Mouse (Mus musculus) limb, embryonic 13.5 days (tissue): Measurements from ENCODE around the gene Rgs6. TPM values are rescaled to one million over a fixed set of nuclear protein-coding genes. Genes with fewer than 3 reads are reported as not detected.

Experiments used
- ATAC-seq: fragments of 200-750 bp; cut with Nextera tagmentation; 2 replicates; pipeline ENCODE4 v1.8.0; 2017; ENCODE audit warnings: low read depth, moderate number of reproducible peaks, moderate TSS enrichment; ENCODE audit not compliant: low FRiP score
- H3K27ac ChIP-seq: fragments of 300-500 bp; sonication (generic); 2 replicates; pipeline ENCODE4 v1.5.1; 2015; ENCODE audit warnings: inconsistent platforms, mild to moderate bottlenecking, moderate library complexity
- H3K27me3 ChIP-seq: fragments of 300-500 bp; sonication (generic); 2 replicates; pipeline ENCODE4 v1.6.1; 2015; ENCODE audit warnings: mild to moderate bottlenecking, inconsistent platforms
- H3K36me3 ChIP-seq: fragments of 300-500 bp; sonication (generic); 2 replicates; pipeline ENCODE4 v1.6.1; 2015; ENCODE audit warnings: inconsistent platforms, mild to moderate bottlenecking, moderate library complexity
- H3K4me1 ChIP-seq: fragments of 300-500 bp; sonication (generic); 2 replicates; pipeline ENCODE4 v1.6.1; 2015; ENCODE audit warnings: inconsistent platforms
- H3K4me2 ChIP-seq: fragments of 300-500 bp; sonication (generic); replicated peaks from 2 replicates; pipeline ENCODE4 v1.6.1; 2015; ENCODE audit warnings: inconsistent platforms, mild to moderate bottlenecking, moderate library complexity
- H3K4me3 ChIP-seq: fragments of 300-500 bp; sonication (generic); 2 replicates; pipeline ENCODE4 v1.5.1; 2015; ENCODE audit warnings: moderate library complexity, mild to moderate bottlenecking, inconsistent platforms
- H3K9ac ChIP-seq: fragments of 300-500 bp; sonication (generic); 2 replicates; pipeline ENCODE4 v1.6.1; 2015; ENCODE audit warnings: mild to moderate bottlenecking, inconsistent platforms
- H3K9me3 ChIP-seq: fragments of 300-500 bp; sonication (generic); 2 replicates; pipeline ENCODE4 v1.6.1; 2016; ENCODE audit warnings: inconsistent platforms
- WGBS: fragments of 180-500 bp; shearing (Covaris S2); methylation state at CpG from one replicate; pipeline ENCODE4 v1.1.7; 2015; 5-methylcytosine and 5-hydroxymethylcytosine counted together
- polyA plus RNA-seq: library from polyadenylated mRNA; unstranded; fragments of >200 nt; fragmentation: Nextera tagmentation; extraction: Ambion mirVana; gene quantifications from 2 replicates; pipeline ENCODE4 v1.2.1, GENCODE M21; 2015

The Rgs6 gene
- polyA plus RNA-seq, 1 experiment from 2014 or later: 2.6 TPM

DNA sequence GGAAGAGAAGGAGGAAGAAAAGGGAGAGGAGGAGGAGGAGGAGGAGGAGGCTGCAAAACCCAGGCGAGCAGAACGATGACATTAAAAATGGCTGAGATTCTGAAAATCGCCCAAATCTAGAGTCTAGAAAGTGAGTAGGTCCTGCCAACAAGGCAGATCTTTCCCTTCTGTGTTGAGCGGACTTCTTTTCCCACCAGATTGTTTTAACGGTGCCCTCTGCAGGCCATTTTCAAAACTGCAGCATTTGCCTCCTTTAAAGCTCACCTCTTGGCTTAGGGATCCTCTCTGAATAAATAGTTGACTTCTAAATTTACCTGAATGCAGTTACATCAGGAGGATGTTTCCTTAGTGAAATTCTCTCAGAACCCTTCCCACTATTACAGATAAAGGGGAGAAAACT, 358.4 kb downstream of the Rgs6 start:
- peaks cover 22% of the 10 kb centered on the region for H3K27me3 ChIP-seq
- no peak overlapping the region for H3K27ac ChIP-seq
- H3K36me3 ChIP-seq: no peaks in the 10 kb centered on the region
- ATAC-seq: peak; percentile 66; the same call in 1 of the 2 replicates
- no peak overlapping the region for H3K4me2 ChIP-seq
- no peaks in the 10 kb centered on the region for H3K9me3 ChIP-seq
- H3K4me3 ChIP-seq: no peak overlapping the region
- 13% methylated on average over 5 of the region's 5 CpGs for WGBS
- H3K9ac ChIP-seq: no peak overlapping the region
- no peaks in the 10 kb centered on the region for H3K4me1 ChIP-seq

DNA sequence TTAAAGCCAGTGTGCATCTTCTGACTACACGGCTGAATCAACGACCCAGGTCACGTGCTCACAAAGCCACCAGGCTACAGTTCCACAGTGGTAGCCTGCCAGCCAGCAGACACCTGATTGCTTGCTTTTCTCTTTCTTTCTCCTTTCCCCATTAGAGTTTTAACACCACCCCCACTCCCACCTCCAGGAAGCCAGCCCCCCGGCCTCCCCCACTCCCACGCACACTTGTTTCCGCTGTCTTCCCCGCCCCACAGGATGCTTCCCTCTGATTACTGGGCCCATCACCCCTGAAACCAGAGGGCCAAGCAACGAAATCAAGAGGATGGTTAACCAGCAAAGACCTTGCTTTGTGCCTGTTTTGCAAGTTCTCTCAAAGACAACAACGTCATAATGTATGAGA, 373.0 kb downstream of the Rgs6 start:
- H3K36me3 ChIP-seq: no peaks in the 10 kb centered on the region
- H3K9ac ChIP-seq: no peak overlapping the region
- no peak overlapping the region for H3K4me2 ChIP-seq
- H3K4me1 ChIP-seq: no peaks in the 10 kb centered on the region
- no peak overlapping the region for H3K27ac ChIP-seq
- ATAC-seq: no peak
- H3K27me3 ChIP-seq: peaks cover 2% of the 10 kb centered on the region; the same call in 1 of the 2 replicates
- H3K9me3 ChIP-seq: no peaks in the 10 kb centered on the region
- no peak overlapping the region for H3K4me3 ChIP-seq
- WGBS: 83% methylated on average over 9 of the region's 9 CpGs

GRCm38 (mm10) chr12:82961852-82962251, 373.8 kb downstream of the Rgs6 start:
- Histone ChIP-seq H3K36me3 (no peaks in the 10 kb centered on the region), H3K9ac (no peak overlapping the region), H3K4me1 (no peaks in the 10 kb centered on the region), H3K9me3 (no peaks in the 10 kb centered on the region), H3K27me3 (peaks cover 2% of the 10 kb centered on the region; the same call in 1 of the 2 replicates), H3K4me3 (no peak overlapping the region), H3K4me2 (no peak overlapping the region), H3K27ac (no peak overlapping the region)
- 91% methylated on average over 4 of the region's 4 CpGs for WGBS
- ATAC-seq: no peak

DNA sequence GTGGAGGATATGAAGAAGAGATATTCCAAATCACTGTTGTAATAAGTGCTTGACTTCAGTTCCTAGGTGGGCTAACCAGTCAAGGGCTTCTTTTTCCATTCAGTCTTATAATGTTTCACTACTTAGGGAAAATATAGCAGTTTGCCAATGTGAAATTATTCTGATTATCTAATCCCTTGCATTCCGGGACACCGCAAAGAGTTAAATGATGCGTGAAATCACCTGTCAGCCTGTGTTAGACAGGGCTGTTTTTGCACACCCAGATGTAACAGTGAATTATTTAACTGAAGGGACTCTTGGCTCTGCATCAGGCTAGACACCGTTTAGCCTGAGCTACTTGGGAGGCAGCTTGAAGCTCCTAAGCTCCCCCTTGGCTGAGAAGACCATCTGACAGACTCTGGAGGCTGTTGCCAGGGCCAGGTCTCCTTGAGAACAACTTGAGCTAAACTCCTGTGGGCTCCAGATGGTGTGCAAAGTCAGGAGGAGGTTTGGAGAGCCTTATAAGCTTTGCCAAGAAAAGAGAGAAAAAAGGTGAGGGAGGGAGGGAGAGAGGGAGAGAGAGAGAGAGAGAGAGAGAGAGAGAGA, 382.5 kb downstream of the Rgs6 start:
- Histone ChIP-seq H3K4me1 (peaks cover 7% of the 10 kb centered on the region; the same call in 1 of the 2 replicates), H3K4me2 (no peak overlapping the region), H3K36me3 (no peaks in the 10 kb centered on the region), H3K27ac (no peak overlapping the region), H3K4me3 (no peak overlapping the region), H3K9ac (no peak overlapping the region), H3K9me3 (no peaks in the 10 kb centered on the region), H3K27me3 (no peaks in the 10 kb centered on the region)
- ATAC-seq: no peak
- 83% methylated on average over 4 of the region's 4 CpGs for WGBS

DNA sequence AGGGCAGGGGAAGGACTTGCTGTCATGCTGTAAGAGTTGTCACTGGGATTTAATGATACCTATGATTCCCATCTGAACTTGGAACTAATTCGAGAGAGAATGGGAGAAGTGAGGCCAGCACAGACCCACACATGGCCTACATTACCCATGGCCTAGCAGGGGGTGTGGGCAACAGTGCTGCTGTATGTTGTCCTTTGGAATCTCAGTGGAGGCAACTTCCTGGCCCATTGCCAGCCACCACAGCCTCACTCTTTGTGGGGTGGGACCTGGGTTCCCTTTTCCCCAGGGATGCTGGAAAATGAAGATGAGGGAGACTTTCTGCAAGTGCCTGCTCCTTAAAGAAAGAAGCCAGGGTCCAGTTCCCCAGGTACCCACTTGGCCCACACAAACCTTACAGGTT, 383.1 kb downstream of the Rgs6 start:
- no peaks in the 10 kb centered on the region for H3K36me3 ChIP-seq
- no peak overlapping the region for H3K4me3 ChIP-seq
- peaks cover 7% of the 10 kb centered on the region; the same call in 1 of the 2 replicates for H3K4me1 ChIP-seq
- H3K27ac ChIP-seq: no peak overlapping the region
- H3K9me3 ChIP-seq: no peaks in the 10 kb centered on the region
- H3K9ac ChIP-seq: no peak overlapping the region
- no peak overlapping the region for H3K4me2 ChIP-seq
- H3K27me3 ChIP-seq: no peaks in the 10 kb centered on the region
- no peak for ATAC-seq
- 13% methylated on average over 1 of the region's 1 CpGs for WGBS

GRCm38 (mm10) chr12:82972661-82973060, 384.6 kb downstream of the Rgs6 start:
- no peak overlapping the region for H3K4me2 ChIP-seq
- H3K4me1 ChIP-seq: peaks cover 7% of the 10 kb centered on the region; the same call in 1 of the 2 replicates

GRCm38 (mm10) chr12:82973771-82974170, 385.7 kb downstream of the Rgs6 start:
- ATAC-seq: no peak
- Histone ChIP-seq H3K4me3 (no peak overlapping the region), H3K27ac (no peak overlapping the region), H3K4me2 (no peak overlapping the region), H3K4me1 (peaks cover 7% of the 10 kb centered on the region; the same call in 1 of the 2 replicates), H3K9ac (no peak overlapping the region), H3K36me3 (no peaks in the 10 kb centered on the region), H3K27me3 (no peaks in the 10 kb centered on the region), H3K9me3 (no peaks in the 10 kb centered on the region)
- WGBS: 88% methylated on average over 3 of the region's 3 CpGs

More at GRCm38 (mm10) chr12:82972661-82973060, 384.6 kb downstream of the Rgs6 start:
- no peak for ATAC-seq
- H3K36me3 ChIP-seq: no peaks in the 10 kb centered on the region
- no peak overlapping the region for H3K9ac ChIP-seq
- no peak overlapping the region for H3K4me3 ChIP-seq
- H3K9me3 ChIP-seq: no peaks in the 10 kb centered on the region
- H3K27me3 ChIP-seq: no peaks in the 10 kb centered on the region
- no peak overlapping the region for H3K27ac ChIP-seq

DNA sequence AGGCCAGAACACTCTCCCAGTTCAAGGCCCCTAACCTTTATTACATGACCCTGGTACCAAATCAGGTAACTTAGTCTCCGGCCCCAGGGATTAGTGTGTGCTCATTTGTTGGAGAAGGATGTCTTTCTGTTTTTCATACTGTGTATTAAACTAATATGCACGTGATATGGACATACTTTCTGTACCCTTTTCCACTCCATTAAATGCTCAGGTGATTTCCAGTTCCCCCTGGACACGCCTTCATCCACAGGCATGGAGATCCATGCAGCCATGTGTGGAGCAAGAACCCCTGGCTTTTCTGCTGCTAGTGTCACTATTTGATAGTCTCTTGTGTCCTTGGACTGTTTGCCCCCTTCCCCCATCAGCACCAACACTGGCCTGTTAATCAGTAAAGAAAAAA, 390.2 kb downstream of the Rgs6 start:
- Histone ChIP-seq H3K9me3 (no peaks in the 10 kb centered on the region), H3K27ac (no peak overlapping the region), H3K27me3 (no peaks in the 10 kb centered on the region), H3K4me1 (no peaks in the 10 kb centered on the region), H3K4me3 (no peak overlapping the region), H3K4me2 (no peak overlapping the region), H3K36me3 (no peaks in the 10 kb centered on the region), H3K9ac (no peak overlapping the region)
- no peak for ATAC-seq
- WGBS: 83% methylated on average over 3 of the region's 3 CpGs

DNA sequence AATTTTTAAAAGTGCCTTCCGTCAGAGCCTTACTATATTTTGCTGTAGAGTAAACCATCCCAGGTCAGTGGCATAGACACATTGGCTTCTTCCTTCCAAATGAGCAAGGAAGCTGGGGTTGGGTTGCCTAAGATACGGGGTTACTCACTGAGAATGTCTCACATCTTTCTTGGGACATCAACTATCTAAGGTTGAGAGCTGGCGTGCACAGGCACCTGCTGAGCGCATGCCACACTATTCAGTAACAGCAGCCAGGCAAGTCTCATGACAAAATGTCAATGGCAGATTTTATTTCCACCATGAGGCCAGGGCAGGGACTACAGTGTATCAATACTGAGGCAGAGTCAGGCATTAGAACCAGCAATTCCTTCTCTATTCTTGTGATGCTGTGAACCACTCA, 394.6 kb downstream of the Rgs6 start:
- no peak overlapping the region for H3K4me2 ChIP-seq
- H3K9ac ChIP-seq: no peak overlapping the region
- no peak overlapping the region for H3K4me3 ChIP-seq
- no peaks in the 10 kb centered on the region for H3K9me3 ChIP-seq
- no peak overlapping the region for H3K27ac ChIP-seq
- WGBS: 91% methylated on average over 4 of the region's 4 CpGs
- H3K27me3 ChIP-seq: no peaks in the 10 kb centered on the region
- no peaks in the 10 kb centered on the region for H3K36me3 ChIP-seq
- ATAC-seq: no peak
- H3K4me1 ChIP-seq: no peaks in the 10 kb centered on the region

GRCm38 (mm10) chr12:82985300-82985699, 397.2 kb downstream of the Rgs6 start:
- ATAC-seq: no peak
- no peak overlapping the region for H3K4me2 ChIP-seq
- H3K27me3 ChIP-seq: no peaks in the 10 kb centered on the region
- H3K9ac ChIP-seq: no peak overlapping the region
- no peaks in the 10 kb centered on the region for H3K9me3 ChIP-seq
- WGBS: 50% methylated on average over 8 of the region's 8 CpGs
- H3K4me1 ChIP-seq: peaks cover 4% of the 10 kb centered on the region; the same call in 1 of the 2 replicates
- no peak overlapping the region for H3K27ac ChIP-seq
- H3K36me3 ChIP-seq: no peaks in the 10 kb centered on the region
- no peak overlapping the region for H3K4me3 ChIP-seq

DNA sequence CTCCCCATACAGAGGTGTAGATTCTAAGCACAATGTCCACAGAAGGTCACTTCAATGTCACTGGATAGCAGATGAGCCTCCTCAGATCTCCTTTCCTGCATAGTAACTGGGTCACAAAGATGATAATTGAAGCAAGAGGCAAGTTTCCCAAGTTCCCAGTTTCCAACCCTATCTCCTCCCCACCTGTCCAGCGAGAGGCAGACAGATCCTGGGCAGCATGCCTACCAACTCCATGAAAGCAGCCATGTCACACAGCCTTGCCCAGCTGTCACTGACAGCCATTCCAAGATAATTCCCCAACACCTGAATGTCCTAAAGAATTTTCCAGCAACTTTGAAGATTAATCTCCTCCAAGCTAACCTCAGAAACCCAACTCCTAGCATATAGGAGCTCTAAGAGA, 399.6 kb downstream of the Rgs6 start:
- no peak for ATAC-seq
- Histone ChIP-seq H3K36me3 (no peaks in the 10 kb centered on the region), H3K27ac (no peak overlapping the region), H3K4me1 (peaks cover 4% of the 10 kb centered on the region; the same call in 1 of the 2 replicates), H3K4me2 (no peak overlapping the region), H3K9me3 (no peaks in the 10 kb centered on the region), H3K27me3 (no peaks in the 10 kb centered on the region), H3K4me3 (no peak overlapping the region), H3K9ac (no peak overlapping the region)
- 77% methylated on average over 1 of the region's 1 CpGs for WGBS

GRCm38 (mm10) chr12:82993905-82994304, 405.8 kb downstream of the Rgs6 start:
- Histone ChIP-seq H3K4me2 (no peak overlapping the region), H3K27me3 (no peaks in the 10 kb centered on the region), H3K9ac (no peak overlapping the region), H3K36me3 (no peaks in the 10 kb centered on the region), H3K9me3 (no peaks in the 10 kb centered on the region), H3K4me1 (no peaks in the 10 kb centered on the region; the same call in 1 of the 2 replicates), H3K27ac (no peak overlapping the region), H3K4me3 (no peak overlapping the region)
- no peak for ATAC-seq
- 48% methylated on average over 4 of the region's 4 CpGs for WGBS

- Histone ChIP-seq H3K9me3 (no peaks in the 10 kb centered on the region), H3K9ac (no peak overlapping the region), H3K4me2 (no peak overlapping the region), H3K4me1 (peaks cover 8% of the 10 kb centered on the region; the same call in 1 of the 2 replicates), H3K4me3 (no peak overlapping the region), H3K36me3 (no peaks in the 10 kb centered on the region), H3K27ac (no peak overlapping the region), H3K27me3 (no peaks in the 10 kb centered on the region)
- 28% methylated on average over 4 of the region's 4 CpGs for WGBS
- ATAC-seq: no peak
These were observed 408.7 kb downstream of the Rgs6 start for GRCm38 (mm10) chr12:82996775-82997174.
